Mouse (Mus musculus) small intestine, adult 2 months (tissue): Measurements from ENCODE around the gene Olfr1052. TPM values are rescaled to one million over a fixed set of nuclear protein-coding genes. Genes with fewer than 3 reads are reported as not detected.
"Not testable (repeated sequence)": the region's sequence is repeated elsewhere in the genome, so short reads cannot be mapped to it uniquely, and the experiment has no call there.

ENCODE experiments used
- H3K27ac ChIP-seq: fragments of 200-500 bp; 2 replicates; pipeline ENCODE4 v1.5.1; 2012; ENCODE audit warnings: low read depth, low read length, control low read depth, inconsistent platforms; ENCODE audit not compliant: insufficient read depth
- H3K27me3 ChIP-seq: fragments of 200-500 bp; 2 replicates; pipeline ENCODE4 v1.6.1; 2012; ENCODE audit warnings: mild to moderate bottlenecking, moderate library complexity, low read length, inconsistent platforms; ENCODE audit not compliant: control insufficient read depth, insufficient read depth
- H3K36me3 ChIP-seq: fragments of 200-500 bp; 2 replicates; pipeline ENCODE4 v1.6.1; 2012; ENCODE audit warnings: mild to moderate bottlenecking, low read length, control low read depth, inconsistent platforms; ENCODE audit not compliant: control insufficient read depth, insufficient read depth
- H3K4me1 ChIP-seq: fragments of 200-500 bp; 2 replicates; pipeline ENCODE4 v1.6.1; 2012; ENCODE audit warnings: low read length, inconsistent platforms, mixed read lengths; ENCODE audit not compliant: control insufficient read depth, insufficient read depth, insufficient read length
- H3K4me3 ChIP-seq: fragments of 200-500 bp; 2 replicates; pipeline ENCODE4 v1.5.1; 2012; ENCODE audit warnings: low read depth, mild to moderate bottlenecking, control low read depth, inconsistent platforms, low read length, moderate library complexity
- CTCF ChIP-seq: fragments of 200-500 bp; IDR thresholded peaks from 2 replicates; pipeline ENCODE4 v1.5.1; 2012; ENCODE audit warnings: low read depth, mild to moderate bottlenecking, control low read depth, inconsistent platforms, low read length, moderate library complexity, mixed read lengths; ENCODE audit not compliant: insufficient replicate concordance, insufficient read length; ENCODE audit errors: extremely low read depth
- POLR2A ChIP-seq: fragments of 200-500 bp; IDR thresholded peaks from 2 replicates; pipeline ENCODE4 v1.6.1; 2012; ENCODE audit warnings: low read depth, mild to moderate bottlenecking, control low read depth, inconsistent platforms, low read length, moderate library complexity
- WGBS: fragments of 180-500 bp; shearing (Covaris S2); methylation state at CpG from one replicate; pipeline ENCODE4 v1.1.7; 2018; 5-methylcytosine and 5-hydroxymethylcytosine counted together
- polyA plus RNA-seq: library from polyadenylated mRNA; depleted of rRNA; stranded (reverse); fragments of >200 nt; gene quantifications from 2 replicates; pipeline ENCODE4 v1.2.3, GENCODE M21; 2012; rRNA removed

Olfr1052 gene
- not detected in 2 replicates for polyA plus RNA-seq

GRCm38 (mm10) chr2:86292155-86292554 is at the start of gene Olfr1052:
TSS of gene Olfr1052 (plus strand) at chr2:86292455.
- H3K27me3 ChIP-seq, result no peaks in the 10 kb centered on the region
- H3K27ac ChIP-seq, result no peak within 1 kb of the TSS
- no peak within 1 kb of the TSS for H3K4me3 ChIP-seq
- no peaks in the 10 kb centered on the region for H3K4me1 ChIP-seq
- TF ChIP-seq POLR2A (no peak), CTCF (no peak)
- H3K36me3 ChIP-seq, result no peaks in the 10 kb centered on the region

GRCm38 (mm10) chr2:86258228-86258627 is 34.0 kb upstream of the Olfr1052 start, which contains the start of gene Olfr1049:
TSS of gene Olfr1049 (minus strand) at chr2:86258328.
- H3K27me3 ChIP-seq, H3K27ac ChIP-seq, H3K4me1 ChIP-seq, H3K36me3 ChIP-seq, H3K4me3 ChIP-seq: not testable (repeated sequence)

- not testable (repeated sequence) for H3K4me1 ChIP-seq, H3K27me3 ChIP-seq, H3K4me3 ChIP-seq, H3K36me3 ChIP-seq, H3K27ac ChIP-seq
Measured at GRCm38 (mm10) chr2:86278988-86279387, 13.3 kb upstream of the Olfr1052 start, which contains the start of gene Olfr1051. TSS of gene Olfr1051 (minus strand) at chr2:86279088.

GRCm38 (mm10) chr2:86315184-86315583 is 22.9 kb downstream of the Olfr1052 start, which contains the start of gene Olfr1053:
TSS of gene Olfr1053 (minus strand) at chr2:86315284.
- no peaks in the 10 kb centered on the region for H3K27me3 ChIP-seq
- WGBS, result 51% methylated on average over 3 of the region's 3 CpGs
- H3K36me3 ChIP-seq, result no peaks in the 10 kb centered on the region
- no peaks in the 10 kb centered on the region for H3K4me1 ChIP-seq
- TF ChIP-seq CTCF (no peak), POLR2A (no peak)
- H3K27ac ChIP-seq, result no peak within 1 kb of the TSS
- H3K4me3 ChIP-seq, result no peak within 1 kb of the TSS

- no peaks in the 10 kb centered on the region for H3K4me1 ChIP-seq
- H3K36me3 ChIP-seq, result no peaks in the 10 kb centered on the region
- H3K4me3 ChIP-seq, result no peak within 1 kb of the TSS
- H3K27ac ChIP-seq, result no peak within 1 kb of the TSS
- 82% methylated on average over 3 of the region's 3 CpGs for WGBS
- TF ChIP-seq POLR2A, result no peak
- no peak for TF ChIP-seq CTCF
- H3K27me3 ChIP-seq, result no peaks in the 10 kb centered on the region
Measured at GRCm38 (mm10) chr2:86335333-86335732, 43.1 kb downstream of the Olfr1052 start, which contains the start of gene Olfr1054. TSS of gene Olfr1054 (minus strand) at chr2:86335433.

Other genes with a start within 250 kb of the Olfr1052 start
- gene Olfr1034, start 246.6 kb upstream of the Olfr1052 start, polyA plus RNA-seq, result 0.03 TPM in 1 of 2 replicates, not detected in the other
- gene Olfr1036, start 218.5 kb upstream of the Olfr1052 start, polyA plus RNA-seq, result not detected in 2 replicates
- gene Olfr1037, start 205.1 kb upstream of the Olfr1052 start, polyA plus RNA-seq, result not detected in 2 replicates
- gene Olfr1039, start 156.5 kb upstream of the Olfr1052 start, polyA plus RNA-seq, result not detected in 2 replicates
- gene Olfr1040, start 145.7 kb upstream of the Olfr1052 start, polyA plus RNA-seq, result not detected in 2 replicates
- gene Olfr1042, start 130.6 kb upstream of the Olfr1052 start, polyA plus RNA-seq, result not detected in 2 replicates
- not detected in 2 replicates for gene Olfr1043, start 124.9 kb upstream of the Olfr1052 start, polyA plus RNA-seq
- not detected in 2 replicates for gene Olfr1044, start 114.6 kb upstream of the Olfr1052 start, polyA plus RNA-seq
- gene Olfr52, start 106.8 kb upstream of the Olfr1052 start, polyA plus RNA-seq, result not detected in 2 replicates
- gene Olfr1045, start 89.4 kb upstream of the Olfr1052 start, polyA plus RNA-seq, result not detected in 2 replicates
- gene Olfr1046, start 73.1 kb upstream of the Olfr1052 start, polyA plus RNA-seq, result not detected in 2 replicates
- not detected in 2 replicates for gene Olfr1047, start 61.1 kb upstream of the Olfr1052 start, polyA plus RNA-seq
- not detected in 2 replicates for gene Olfr1048, start 52.2 kb upstream of the Olfr1052 start, polyA plus RNA-seq
- not detected in 2 replicates for gene Olfr1049, start 34.1 kb upstream of the Olfr1052 start, polyA plus RNA-seq
- not detected in 2 replicates for gene Olfr1051, start 13.4 kb upstream of the Olfr1052 start, polyA plus RNA-seq
- not detected in 2 replicates for gene Olfr1053, start 22.8 kb downstream of the Olfr1052 start, polyA plus RNA-seq
- not detected in 2 replicates for gene Olfr1054, start 43.0 kb downstream of the Olfr1052 start, polyA plus RNA-seq
- gene Olfr1055, start 57.8 kb downstream of the Olfr1052 start, polyA plus RNA-seq, result not detected in 2 replicates
- not detected in 2 replicates for gene Olfr1056, start 70.0 kb downstream of the Olfr1052 start, polyA plus RNA-seq
- not detected in 2 replicates for gene Olfr1057, start 85.9 kb downstream of the Olfr1052 start, polyA plus RNA-seq
- not detected in 2 replicates for gene Olfr1058, start 96.1 kb downstream of the Olfr1052 start, polyA plus RNA-seq
- not detected in 2 replicates for gene Olfr1061, start 121.6 kb downstream of the Olfr1052 start, polyA plus RNA-seq
- gene Olfr1062, start 134.3 kb downstream of the Olfr1052 start, polyA plus RNA-seq, result not detected in 2 replicates
- gene Olfr1065, start 158.1 kb downstream of the Olfr1052 start, polyA plus RNA-seq, result not detected in 2 replicates
- not detected in 2 replicates for gene Olfr1066, start 163.8 kb downstream of the Olfr1052 start, polyA plus RNA-seq
- not detected in 2 replicates for gene Olfr228, start 194.9 kb downstream of the Olfr1052 start, polyA plus RNA-seq
- gene Olfr1076, start 216.0 kb downstream of the Olfr1052 start, polyA plus RNA-seq, result not detected in 2 replicates